Mouse (Mus musculus) forebrain, embryonic 13.5 days (tissue): ENCODE results near the gene Sertad1. TPM values are rescaled to one million over a fixed set of nuclear protein-coding genes. Genes with fewer than 3 reads are reported as not detected.

Experiments
- ATAC-seq: fragments of 200-750 bp; cut with Nextera tagmentation; 2 replicates; pipeline ENCODE4 v1.8.0; 2017
- H3K27ac ChIP-seq: fragments of 300-500 bp; sonication (generic); 2 replicates; pipeline ENCODE4 v1.5.1; 2015; ENCODE audit warnings: inconsistent platforms, mild to moderate bottlenecking, moderate library complexity
- H3K27me3 ChIP-seq: fragments of 300-500 bp; sonication (generic); 2 replicates; pipeline ENCODE4 v1.6.1; 2015; ENCODE audit warnings: mild to moderate bottlenecking, inconsistent platforms
- H3K36me3 ChIP-seq: fragments of 300-500 bp; sonication (generic); 2 replicates; pipeline ENCODE4 v1.6.1; 2015; ENCODE audit warnings: mild to moderate bottlenecking, inconsistent platforms; ENCODE audit not compliant: poor library complexity, severe bottlenecking
- H3K4me1 ChIP-seq: fragments of 300-500 bp; sonication (generic); 2 replicates; pipeline ENCODE4 v1.6.1; 2015; ENCODE audit warnings: inconsistent platforms
- H3K4me2 ChIP-seq: fragments of 300-500 bp; sonication (generic); 2 replicates; pipeline ENCODE4 v1.6.1; 2015; ENCODE audit warnings: inconsistent platforms, mild to moderate bottlenecking, moderate library complexity
- H3K4me3 ChIP-seq: fragments of 300-500 bp; sonication (generic); 2 replicates; pipeline ENCODE4 v1.5.1; 2015; ENCODE audit warnings: mild to moderate bottlenecking, inconsistent platforms
- H3K9ac ChIP-seq: fragments of 300-500 bp; sonication (generic); 2 replicates; pipeline ENCODE4 v1.6.1; 2015; ENCODE audit warnings: mild to moderate bottlenecking, inconsistent platforms
- H3K9me3 ChIP-seq: fragments of 300-500 bp; sonication (generic); replicated peaks from 2 replicates; pipeline ENCODE4 v1.6.1; 2016; ENCODE audit warnings: inconsistent platforms
- whole genome bisulfite sequencing: fragments of 180-500 bp; shearing (Covaris S2); methylation state at CpG from one replicate; pipeline ENCODE4 v1.1.7; 2015; 5-methylcytosine and 5-hydroxymethylcytosine counted together
- polyA plus RNA-seq: library from polyadenylated mRNA; unstranded; fragments of >200 nt; fragmentation: Nextera tagmentation; extraction: Ambion mirVana; gene quantifications from 2 replicates; pipeline ENCODE4 v1.2.1, GENCODE M21; 2015

Sertad1 gene
- polyA plus RNA-seq, 1 experiment from 2014 or later = 8.7 TPM

- Histone ChIP-seq H3K9me3 (no peaks in the 10 kb centered on the region), H3K36me3 (peaks cover 17% of the 10 kb centered on the region), H3K4me1 (0 out of 2 replicates have a peak, but pooled peaks cover 14% of the 10 kb centered on the region), H3K4me2 (peak overlapping the region; percentile 71), H3K27ac (no peak overlapping the region), H3K27me3 (no peaks in the 10 kb centered on the region), H3K4me3 (no peak overlapping the region), H3K9ac (no peak overlapping the region)
- ATAC-seq = no peak
- 97% methylated on average over 2 of the region's 2 CpGs for WGBS
Observed at GRCm38 (mm10) chr7:27475596-27475995, 11.1 kb upstream of the Sertad1 start.

GRCm38 (mm10) chr7:27476098-27476635 lies 10.5 kb upstream of the Sertad1 start:
- no peak for ATAC-seq
- Histone ChIP-seq H3K36me3 (peaks cover 17% of the 10 kb centered on the region), H3K4me2 (no peak overlapping the region), H3K27me3 (no peaks in the 10 kb centered on the region), H3K4me1 (peaks cover 14% of the 10 kb centered on the region; the same call in 1 of the 2 replicates), H3K4me3 (no peak overlapping the region), H3K27ac (no peak overlapping the region), H3K9me3 (no peaks in the 10 kb centered on the region), H3K9ac (0 out of 2 replicates have a peak overlapping the region, but pooled peaks have one; percentile 16)
- WGBS = 97% methylated on average over 14 of the region's 14 CpGs

- Histone ChIP-seq H3K27me3 (no peaks in the 10 kb centered on the region), H3K9me3 (no peaks in the 10 kb centered on the region), H3K4me1 (peaks cover 18% of the 10 kb centered on the region), H3K36me3 (peaks cover 17% of the 10 kb centered on the region), H3K9ac (no peak overlapping the region), H3K27ac (no peak overlapping the region), H3K4me2 (no peak overlapping the region), H3K4me3 (no peak overlapping the region)
- ATAC-seq = no peak
- WGBS = 86% methylated on average over 7 of the region's 7 CpGs
Observed at GRCm38 (mm10) chr7:27478561-27478960, 8.1 kb upstream of the Sertad1 start.

GRCm38 (mm10) chr7:27479750-27480149 lies 7.0 kb upstream of the Sertad1 start:
- Histone ChIP-seq H3K4me3 (no peak overlapping the region), H3K9me3 (no peaks in the 10 kb centered on the region), H3K27ac (no peak overlapping the region), H3K4me1 (peaks cover 18% of the 10 kb centered on the region), H3K36me3 (peaks cover 17% of the 10 kb centered on the region), H3K27me3 (no peaks in the 10 kb centered on the region), H3K4me2 (no peak overlapping the region), H3K9ac (no peak overlapping the region)
- ATAC-seq = no peak
- WGBS = 82% methylated on average over 1 of the region's 1 CpGs

GRCm38 (mm10) chr7:27480506-27480905 lies 6.2 kb upstream of the Sertad1 start:
- Histone ChIP-seq H3K9ac (no peak overlapping the region), H3K36me3 (peaks cover 17% of the 10 kb centered on the region), H3K27me3 (no peaks in the 10 kb centered on the region), H3K4me3 (no peak overlapping the region), H3K4me1 (peaks cover 10% of the 10 kb centered on the region), H3K27ac (no peak overlapping the region), H3K4me2 (no peak overlapping the region), H3K9me3 (no peaks in the 10 kb centered on the region)
- no peak for ATAC-seq
- WGBS = 62% methylated on average over 3 of the region's 3 CpGs

GRCm38 (mm10) chr7:27480927-27481626 lies 5.6 kb upstream of the Sertad1 start:
- no peaks in the 10 kb centered on the region for H3K27me3 ChIP-seq
- peaks cover 16% of the 10 kb centered on the region for H3K36me3 ChIP-seq
- H3K4me3 ChIP-seq = peak overlapping the region; percentile 36
- H3K4me1 ChIP-seq = peaks cover 10% of the 10 kb centered on the region
- peak overlapping the region; percentile 67 for H3K4me2 ChIP-seq
- ATAC-seq = no peak
- H3K27ac ChIP-seq = peak overlapping the region; percentile 31; the same call in 1 of the 2 replicates
- H3K9me3 ChIP-seq = no peaks in the 10 kb centered on the region
- H3K9ac ChIP-seq = peak overlapping the region; percentile 59
- 13% methylated on average over 8 of the region's 11 CpGs for WGBS

- Histone ChIP-seq H3K4me3 (peak overlapping the region; percentile 36), H3K27me3 (no peaks in the 10 kb centered on the region), H3K4me2 (peak overlapping the region; percentile 67), H3K4me1 (peaks cover 12% of the 10 kb centered on the region), H3K27ac (peak overlapping the region; percentile 31; the same call in 1 of the 2 replicates), H3K36me3 (peaks cover 11% of the 10 kb centered on the region; the same call in 1 of the 2 replicates), H3K9ac (peak overlapping the region; percentile 59), H3K9me3 (no peaks in the 10 kb centered on the region)
- ATAC-seq = peak; percentile 83
- 0% methylated on average over 9 of the region's 12 CpGs for WGBS
Observed at GRCm38 (mm10) chr7:27481627-27481969, 5.1 kb upstream of the Sertad1 start.

GRCm38 (mm10) chr7:27483860-27484259 lies 2.9 kb upstream of the Sertad1 start:
- 86% methylated on average over 4 of the region's 4 CpGs for WGBS
- Histone ChIP-seq H3K27ac (no peak overlapping the region), H3K9me3 (no peaks in the 10 kb centered on the region), H3K4me1 (peaks cover 22% of the 10 kb centered on the region), H3K36me3 (no peaks in the 10 kb centered on the region), H3K4me3 (no peak overlapping the region), H3K4me2 (no peak overlapping the region), H3K9ac (no peak overlapping the region), H3K27me3 (no peaks in the 10 kb centered on the region)
- ATAC-seq = no peak

- H3K4me1 ChIP-seq = peaks cover 26% of the 10 kb centered on the region
- H3K9me3 ChIP-seq = no peaks in the 10 kb centered on the region
- H3K4me2 ChIP-seq = peak overlapping the region; percentile 66
- no peak overlapping the region for H3K27ac ChIP-seq
- peak overlapping the region; percentile 9; the same call in 1 of the 2 replicates for H3K9ac ChIP-seq
- peaks cover 9% of the 10 kb centered on the region; the same call in 1 of the 2 replicates for H3K27me3 ChIP-seq
- ATAC-seq = peak; percentile 2; the same call in 1 of the 2 replicates
- peak overlapping the region; percentile 76 for H3K4me3 ChIP-seq
- no peaks in the 10 kb centered on the region for H3K36me3 ChIP-seq
- WGBS = 6% methylated on average over 13 of the region's 13 CpGs
Observed at GRCm38 (mm10) chr7:27486102-27486769, 474 bp upstream of the Sertad1 start.

GRCm38 (mm10) chr7:27487740-27488268 lies 1.1 kb downstream of the Sertad1 start:
- ATAC-seq = no peak
- H3K36me3 ChIP-seq = no peaks in the 10 kb centered on the region
- H3K9me3 ChIP-seq = no peaks in the 10 kb centered on the region
- no peak overlapping the region for H3K27ac ChIP-seq
- H3K4me2 ChIP-seq = peak overlapping the region; percentile 66
- H3K4me3 ChIP-seq = peak overlapping the region; percentile 76
- 3% methylated on average over 13 of the region's 13 CpGs for WGBS
- peaks cover 9% of the 10 kb centered on the region; the same call in 1 of the 2 replicates for H3K27me3 ChIP-seq
- H3K4me1 ChIP-seq = peaks cover 17% of the 10 kb centered on the region; the same call in 1 of the 2 replicates
- H3K9ac ChIP-seq = peak overlapping the region; percentile 72

GRCm38 (mm10) chr7:27489270-27489869 lies 2.7 kb downstream of the Sertad1 start:
- Histone ChIP-seq H3K4me1 (peaks cover 17% of the 10 kb centered on the region; the same call in 1 of the 2 replicates), H3K9me3 (no peaks in the 10 kb centered on the region), H3K36me3 (no peaks in the 10 kb centered on the region), H3K9ac (no peak overlapping the region), H3K27ac (no peak overlapping the region; the same call in 1 of the 2 replicates), H3K4me2 (no peak overlapping the region), H3K27me3 (peaks cover 9% of the 10 kb centered on the region; the same call in 1 of the 2 replicates), H3K4me3 (no peak overlapping the region)
- WGBS = 93% methylated on average over 25 of the region's 25 CpGs
- ATAC-seq = no peak
